Mouse (Mus musculus) macrophage (primary cell): ENCODE results near the gene Lats2. TPM values are rescaled to one million over a fixed set of nuclear protein-coding genes. Genes with fewer than 3 reads are reported as not detected.

Experiments
- H3K27ac ChIP-seq: fragments of 350-480 bp; formaldehyde crosslinking; 2 replicates; pipeline ENCODE4 v1.9.0; 2021
- H3K36me3 ChIP-seq: fragments of 350-480 bp; formaldehyde crosslinking; 2 replicates; pipeline ENCODE4 v1.9.0; 2021; ENCODE audit errors: inconsistent target
- H3K4me3 ChIP-seq: fragments of 350-480 bp; formaldehyde crosslinking; 2 replicates; pipeline ENCODE4 v1.9.0; 2021; ENCODE audit errors: inconsistent target
- H3K79me2 ChIP-seq: fragments of 350-480 bp; formaldehyde crosslinking; 2 replicates; pipeline ENCODE4 v1.9.0; 2021; ENCODE audit errors: inconsistent target
- WGBS: methylation state at CpG from one replicate; pipeline ENCODE4 v1.1.7; 2026; ENCODE audit warnings: inconsistent platforms; ENCODE audit not compliant: missing documents; 5-methylcytosine and 5-hydroxymethylcytosine counted together
- polyA plus RNA-seq: library from polyadenylated mRNA; stranded (reverse); fragments of 250-400 nt; gene quantifications from 3 replicates; pipeline ENCODE4 v1.2.4, GENCODE M21; 2018; ENCODE audit warnings: inconsistent platforms

Lats2 gene
- polyA plus RNA-seq, 1 experiment from 2014 or later = 11.3 TPM

- no peak overlapping the region for H3K27ac ChIP-seq
- H3K4me3 ChIP-seq = no peak overlapping the region
- H3K79me2 ChIP-seq = peaks cover 62% of the 10 kb centered on the region
- 82% methylated on average over 4 of the region's 4 CpGs for WGBS
- peaks cover 10% of the 10 kb centered on the region; the same call in 1 of the 2 replicates for H3K36me3 ChIP-seq
These were observed 33.7 kb downstream of the Lats2 start for GRCm38 (mm10) chr14:57724473-57724872.

- H3K4me3 ChIP-seq = no peak overlapping the region
- H3K27ac ChIP-seq = no peak overlapping the region
- H3K79me2 ChIP-seq = peaks cover 16% of the 10 kb centered on the region; the same call in 1 of the 2 replicates
- WGBS = 82% methylated on average over 4 of the region's 4 CpGs
- peaks cover 4% of the 10 kb centered on the region; the same call in 1 of the 2 replicates for H3K36me3 ChIP-seq
These were observed 39.9 kb downstream of the Lats2 start for GRCm38 (mm10) chr14:57718245-57718644.

GRCm38 (mm10) chr14:57716601-57717245 lies 41.5 kb downstream of the Lats2 start:
- WGBS = 92% methylated on average over 4 of the region's 4 CpGs
- Histone ChIP-seq H3K4me3 (no peak overlapping the region), H3K27ac (no peak overlapping the region), H3K79me2 (peaks cover 16% of the 10 kb centered on the region; the same call in 1 of the 2 replicates), H3K36me3 (no peaks in the 10 kb centered on the region)

- 38% methylated on average over 1 of the region's 1 CpGs for WGBS
- H3K27ac ChIP-seq = no peak overlapping the region
- H3K4me3 ChIP-seq = no peak overlapping the region
- H3K79me2 ChIP-seq = peaks cover 7% of the 10 kb centered on the region; the same call in 1 of the 2 replicates
- H3K36me3 ChIP-seq = no peaks in the 10 kb centered on the region
These were observed 45.3 kb downstream of the Lats2 start for GRCm38 (mm10) chr14:57712884-57713283.

GRCm38 (mm10) chr14:57711059-57711458 lies 47.1 kb downstream of the Lats2 start:
- Histone ChIP-seq H3K79me2 (peaks cover 7% of the 10 kb centered on the region; the same call in 1 of the 2 replicates), H3K36me3 (no peaks in the 10 kb centered on the region), H3K4me3 (no peak overlapping the region), H3K27ac (no peak overlapping the region)
- WGBS = 87% methylated on average over 6 of the region's 6 CpGs

- no peak overlapping the region for H3K27ac ChIP-seq
- 97% methylated on average over 10 of the region's 10 CpGs for WGBS
- no peak overlapping the region for H3K4me3 ChIP-seq
- no peaks in the 10 kb centered on the region for H3K36me3 ChIP-seq
- peaks cover 4% of the 10 kb centered on the region; the same call in 1 of the 2 replicates for H3K79me2 ChIP-seq
These were observed 49.0 kb downstream of the Lats2 start for GRCm38 (mm10) chr14:57709171-57709570.

- Histone ChIP-seq H3K36me3 (no peaks in the 10 kb centered on the region), H3K27ac (no peak overlapping the region), H3K4me3 (no peak overlapping the region), H3K79me2 (peaks cover 4% of the 10 kb centered on the region; the same call in 1 of the 2 replicates)
- WGBS = 96% methylated on average over 7 of the region's 7 CpGs
These were observed 49.6 kb downstream of the Lats2 start for GRCm38 (mm10) chr14:57708580-57708979.

GRCm38 (mm10) chr14:57707100-57707893 lies 50.9 kb downstream of the Lats2 start:
- 93% methylated on average over 18 of the region's 18 CpGs for WGBS
- no peak overlapping the region for H3K27ac ChIP-seq
- no peaks in the 10 kb centered on the region for H3K36me3 ChIP-seq

GRCm38 (mm10) chr14:57706760-57707099 lies 51.5 kb downstream of the Lats2 start:
- no peaks in the 10 kb centered on the region for H3K36me3 ChIP-seq
- no peak overlapping the region for H3K27ac ChIP-seq
- peaks cover 4% of the 10 kb centered on the region; the same call in 1 of the 2 replicates for H3K79me2 ChIP-seq
- 79% methylated on average over 4 of the region's 4 CpGs for WGBS
- no peak overlapping the region for H3K4me3 ChIP-seq

More at GRCm38 (mm10) chr14:57707100-57707893, 50.9 kb downstream of the Lats2 start:
- peaks cover 4% of the 10 kb centered on the region; the same call in 1 of the 2 replicates for H3K79me2 ChIP-seq
- H3K4me3 ChIP-seq = no peak overlapping the region

- 90% methylated on average over 4 of the region's 4 CpGs for WGBS
- Histone ChIP-seq H3K79me2 (peaks cover 3% of the 10 kb centered on the region; the same call in 1 of the 2 replicates), H3K36me3 (no peaks in the 10 kb centered on the region)
These were observed 52.4 kb downstream of the Lats2 start for GRCm38 (mm10) chr14:57705759-57706158.

GRCm38 (mm10) chr14:57705075-57705474 lies 53.1 kb downstream of the Lats2 start:
- Histone ChIP-seq H3K36me3 (0 out of 2 replicates have a peak, but pooled peaks cover 5% of the 10 kb centered on the region), H3K79me2 (no peaks in the 10 kb centered on the region; the same call in 1 of the 2 replicates), H3K27ac (no peak overlapping the region), H3K4me3 (no peak overlapping the region)
- 96% methylated on average over 4 of the region's 4 CpGs for WGBS

More at GRCm38 (mm10) chr14:57705759-57706158, 52.4 kb downstream of the Lats2 start:
- no peak overlapping the region for H3K27ac ChIP-seq
- no peak overlapping the region for H3K4me3 ChIP-seq

- Histone ChIP-seq H3K36me3 (peaks cover 18% of the 10 kb centered on the region; the same call in 1 of the 2 replicates), H3K27ac (no peak overlapping the region), H3K79me2 (no peaks in the 10 kb centered on the region), H3K4me3 (no peak overlapping the region)
- 83% methylated on average over 12 of the region's 12 CpGs for WGBS
These were observed 56.2 kb downstream of the Lats2 start for GRCm38 (mm10) chr14:57701915-57702477.

GRCm38 (mm10) chr14:57699461-57699970 lies 58.7 kb downstream of the Lats2 start:
- H3K79me2 ChIP-seq = no peaks in the 10 kb centered on the region
- H3K27ac ChIP-seq = no peak overlapping the region
- H3K36me3 ChIP-seq = peaks cover 41% of the 10 kb centered on the region
- WGBS = 95% methylated on average over 31 of the region's 33 CpGs
- no peak overlapping the region for H3K4me3 ChIP-seq

GRCm38 (mm10) chr14:57699016-57699415 lies 59.2 kb downstream of the Lats2 start:
- H3K36me3 ChIP-seq = peaks cover 46% of the 10 kb centered on the region
- H3K4me3 ChIP-seq = no peak overlapping the region
- no peak overlapping the region for H3K27ac ChIP-seq
- WGBS = 94% methylated on average over 10 of the region's 10 CpGs
- H3K79me2 ChIP-seq = no peaks in the 10 kb centered on the region
